Mouse (Mus musculus): ENCODE data around the gene Prpf4b. TPM values are rescaled to one million over a fixed set of nuclear protein-coding genes. Genes with fewer than 3 reads are reported as not detected.

Gene Prpf4b
- 15.8 and 30.8 TPM in 2 replicates for polyA plus RNA-seq (2012; ENCODE audit: low replicate concordance)

GRCm38 (mm10) chr13:34875166-34875710 is at the start of gene Prpf4b:
Prpf4b (plus strand) TSS chr13:34875302.

DNA sequence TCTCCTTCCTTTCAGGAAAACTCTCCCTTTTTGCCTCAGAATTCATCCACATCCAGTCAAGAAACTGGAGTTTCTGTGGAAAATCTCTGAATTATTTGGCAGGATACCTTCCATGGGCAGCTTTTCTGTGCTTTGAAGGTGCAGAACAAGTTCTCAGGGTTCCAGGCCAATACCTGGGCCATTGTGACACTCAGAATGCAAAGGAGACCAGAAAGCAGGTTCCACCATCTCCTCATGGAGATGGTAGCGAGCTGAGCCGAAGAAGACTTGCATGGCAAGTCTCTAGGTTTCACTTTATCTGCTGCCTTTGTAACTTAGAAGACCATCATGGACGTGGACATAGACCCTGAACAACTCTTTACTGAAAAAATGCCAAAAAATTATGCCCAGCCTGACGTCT is 49.1 kb downstream of the Prpf4b start, which contains the start of the genes Fam217a and 4933417A18Rik:
Gene Fam217a, minus strand, starts transcription at position 101 of the 400 bp plus-strand sequence.
Gene 4933417A18Rik, plus strand, starts transcription at position 200 of the 400 bp plus-strand sequence.

Other genes with a start within 250 kb of the Prpf4b start
- 24.7 and 39.8 TPM in 2 replicates for gene Pxdc1, start 221.8 kb upstream of the Prpf4b start, polyA plus RNA-seq (2012; ENCODE audit: low replicate concordance)
- gene Fam50b, start 140.5 kb upstream of the Prpf4b start, polyA plus RNA-seq (2012; ENCODE audit: low replicate concordance) = not detected in 2 replicates
- gene Fam217a, start 49.0 kb downstream of the Prpf4b start, polyA plus RNA-seq (2012; ENCODE audit: low replicate concordance) = not detected in 2 replicates
- not detected in 2 replicates for gene 4933417A18Rik, start 49.1 kb downstream of the Prpf4b start, polyA plus RNA-seq (2012; ENCODE audit: low replicate concordance)
- not detected in 2 replicates for gene Eci3, start 88.5 kb downstream of the Prpf4b start, polyA plus RNA-seq (2012; ENCODE audit: low replicate concordance)
- gene Eci2, start 151.8 kb downstream of the Prpf4b start, polyA plus RNA-seq (2012; ENCODE audit: low replicate concordance) = 4.5 and 30.7 TPM in 2 replicates